Mouse (Mus musculus) urinary bladder, postnatal 4 days (tissue): ENCODE results near the gene Ust.
A peak's percentile ranks its signal among the peaks of the same experiment; 100 is the strongest.

ENCODE experiments used
- DNase-seq, 2 experiments: peaks; one replicate each; pipeline ENCODE4 v3.0.0; 2021 to 2022; ENCODE audit warnings: low spot score in 2 of 2

The Ust gene

DNA sequence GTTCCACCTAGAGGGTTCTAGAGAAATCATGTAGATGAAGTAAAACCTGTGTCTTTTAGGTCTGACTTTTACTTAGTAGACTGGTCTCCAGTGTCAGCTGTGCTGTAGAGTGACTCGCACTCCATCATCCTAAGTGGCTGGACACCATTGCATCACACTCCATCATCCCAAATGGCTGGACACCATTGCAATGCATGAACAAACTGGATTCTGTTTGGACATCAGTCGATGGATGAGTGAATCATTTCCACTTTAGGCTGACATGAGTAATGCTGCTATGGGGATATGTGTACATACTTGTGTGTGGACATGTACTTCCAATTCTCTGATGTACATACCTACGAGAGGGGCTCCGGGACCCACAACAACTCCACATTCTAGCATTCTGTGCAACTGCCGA, 187.7 kb downstream of the Ust start:
- no peak for DNase-seq

DNA sequence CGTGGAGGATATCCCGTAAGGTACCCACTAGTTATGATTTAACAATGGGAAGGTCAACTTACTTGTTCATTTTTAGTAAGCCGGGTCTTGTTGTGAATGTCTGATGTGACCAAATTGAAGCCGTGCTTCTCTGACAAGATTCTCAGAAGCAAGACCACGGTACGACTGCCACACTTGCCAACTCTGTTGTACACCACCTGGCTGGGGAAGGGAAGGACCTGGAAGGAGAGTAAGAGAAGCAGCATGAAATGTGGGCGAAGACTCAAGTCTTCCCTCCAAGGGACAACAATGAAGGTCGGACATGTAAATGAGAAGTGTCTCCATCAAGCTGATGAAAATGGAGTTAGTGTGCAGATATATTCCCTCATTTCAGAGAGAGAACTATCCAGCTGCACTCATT, 188.6 kb downstream of the Ust start:
- DNase-seq, result no peak

DNA sequence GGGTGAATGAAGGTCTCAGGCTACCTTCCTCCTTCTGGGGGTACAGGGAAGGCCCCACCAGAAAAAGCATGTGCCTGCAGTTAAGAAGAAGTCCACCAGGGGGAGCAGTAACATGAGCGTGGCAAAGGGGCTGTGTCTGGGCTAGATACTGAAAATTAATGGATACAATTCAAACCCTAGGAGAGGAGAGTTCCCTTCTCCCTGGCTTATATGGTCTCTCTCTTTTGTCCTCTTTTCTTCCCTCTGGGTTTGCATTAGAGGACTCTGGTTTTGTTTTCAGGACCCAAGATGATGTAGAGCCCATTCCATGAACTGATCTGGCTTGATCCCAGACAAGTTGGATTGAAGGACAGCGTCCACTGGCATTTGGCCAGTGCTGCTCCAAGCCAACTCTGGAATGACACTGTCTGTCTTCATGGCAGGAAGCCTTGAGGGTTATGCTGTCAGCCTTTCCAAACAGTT, 195.3 kb downstream of the Ust start:
- DNase-seq, result peak; percentile 32 to 77

DNA sequence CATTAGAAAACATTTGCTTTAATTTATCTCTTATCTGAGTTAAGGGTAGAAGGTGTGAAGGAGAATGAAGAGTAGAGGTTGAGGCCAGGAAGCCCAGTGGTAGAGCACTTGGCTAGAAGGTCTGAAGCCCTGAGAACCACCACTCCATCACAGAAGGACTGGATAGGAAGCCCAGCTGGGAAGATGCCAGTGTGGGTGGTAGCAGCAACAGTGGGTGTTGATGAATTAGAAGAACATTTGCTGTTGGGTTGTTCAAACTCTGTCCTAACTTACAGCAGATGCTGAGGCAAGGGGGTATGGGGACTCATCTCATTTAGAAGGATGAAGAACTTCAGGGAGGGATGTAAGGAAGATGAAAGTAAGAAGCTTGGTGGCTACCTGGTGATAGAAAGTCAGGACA, 197.9 kb downstream of the Ust start:
- DNase-seq, result no peak

DNA sequence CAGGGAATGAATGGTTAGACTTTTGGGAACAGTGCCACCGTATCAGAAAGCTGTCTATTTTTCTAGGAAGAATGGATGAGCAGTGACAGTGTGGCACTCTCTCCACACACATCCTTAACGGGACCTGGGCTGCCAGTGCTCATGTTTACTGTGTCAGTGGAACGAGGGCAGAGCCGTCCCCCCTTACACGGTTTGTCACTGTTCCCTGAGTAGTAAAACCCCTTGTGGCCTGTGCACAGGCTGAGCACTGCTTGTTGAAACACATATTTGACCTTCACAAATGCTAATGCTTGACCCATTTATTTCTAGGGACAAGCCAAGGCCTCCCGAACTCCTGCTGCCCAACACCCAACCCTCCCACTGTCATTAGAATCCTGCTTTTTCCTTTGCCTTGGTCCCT, 209.2 kb downstream of the Ust start:
- no peak for DNase-seq

DNA sequence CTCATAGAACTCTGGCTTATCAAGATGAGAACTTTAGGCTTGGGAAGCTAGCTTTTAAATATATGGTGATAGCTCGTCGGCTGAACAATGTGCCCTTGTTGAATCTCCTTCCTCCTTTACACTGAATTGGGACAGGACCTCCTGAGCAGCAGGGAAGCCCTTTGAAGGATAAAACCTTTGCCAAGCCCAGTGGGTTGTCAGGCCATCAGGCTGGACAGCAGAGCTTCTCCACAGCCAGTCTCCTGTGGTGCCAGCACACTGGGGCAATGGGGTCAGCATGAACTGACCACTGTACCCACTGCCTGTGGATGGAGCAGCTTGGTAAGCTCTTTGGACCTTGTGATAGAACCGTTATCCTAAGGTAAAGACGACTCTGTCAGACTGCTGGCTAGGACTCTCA, 214.4 kb downstream of the Ust start:
- DNase-seq, result no peak

DNA sequence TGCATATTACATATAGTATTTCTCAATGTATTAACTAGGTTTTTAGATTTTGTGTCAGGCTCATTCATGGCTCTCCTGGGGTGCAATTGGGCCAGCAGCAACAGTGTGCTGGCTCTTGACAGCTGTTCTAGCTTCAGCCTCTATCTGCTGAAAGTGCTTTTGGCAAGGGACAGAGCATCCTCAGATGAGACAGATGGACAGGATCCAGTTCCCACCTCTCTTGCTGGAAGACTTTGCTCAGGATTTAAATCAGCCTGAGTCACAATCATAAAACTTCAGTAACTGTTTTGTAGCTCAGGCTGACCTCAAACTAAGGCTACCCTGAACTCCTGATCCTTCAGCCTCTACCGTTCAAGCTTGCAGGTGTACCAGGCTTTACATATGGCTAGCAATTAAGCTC, 219.5 kb downstream of the Ust start:
- no peak for DNase-seq

DNA sequence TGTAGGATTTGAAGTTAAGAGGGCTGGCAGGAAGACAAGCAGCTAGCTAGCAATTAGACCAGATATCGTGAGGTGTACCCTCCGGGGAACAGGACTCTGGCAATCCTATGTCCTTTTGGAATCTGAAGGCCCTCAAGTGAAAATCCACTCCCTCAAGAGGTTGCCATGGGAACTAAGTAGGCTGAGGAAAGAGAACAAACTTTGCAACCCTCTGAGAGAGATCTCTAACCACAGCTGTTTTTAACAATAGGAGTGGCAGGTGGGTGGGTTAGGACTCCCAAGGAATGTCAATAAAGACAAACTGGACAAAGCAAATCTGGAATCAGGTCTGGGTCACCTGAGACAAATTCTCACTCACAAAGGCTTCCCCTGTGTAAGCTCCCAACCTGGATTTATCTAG, 221.4 kb downstream of the Ust start:
- peak in 1 of 2 experiments; percentile 14 for DNase-seq

DNA sequence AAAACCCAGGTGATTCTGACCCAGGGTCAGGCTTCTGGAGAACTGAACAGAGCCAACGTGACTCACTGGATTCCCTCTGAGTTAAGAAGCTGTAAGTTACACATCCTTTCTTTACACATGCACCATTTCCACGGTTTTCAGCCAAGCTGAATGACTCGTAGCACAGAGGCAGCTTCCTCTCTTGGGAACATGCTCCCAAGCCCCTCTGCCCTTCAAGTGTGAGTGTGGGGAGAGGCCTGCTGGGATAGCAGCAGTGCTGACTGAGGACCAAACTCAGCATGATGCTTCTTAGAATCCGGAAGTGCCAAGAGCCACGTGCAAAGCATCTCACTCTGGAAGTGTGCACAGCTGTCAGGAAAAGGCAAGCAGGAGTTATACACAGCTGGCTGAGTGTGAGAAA, 228.0 kb downstream of the Ust start:
- DNase-seq, result peak in 1 of 2 experiments; percentile 9

DNA sequence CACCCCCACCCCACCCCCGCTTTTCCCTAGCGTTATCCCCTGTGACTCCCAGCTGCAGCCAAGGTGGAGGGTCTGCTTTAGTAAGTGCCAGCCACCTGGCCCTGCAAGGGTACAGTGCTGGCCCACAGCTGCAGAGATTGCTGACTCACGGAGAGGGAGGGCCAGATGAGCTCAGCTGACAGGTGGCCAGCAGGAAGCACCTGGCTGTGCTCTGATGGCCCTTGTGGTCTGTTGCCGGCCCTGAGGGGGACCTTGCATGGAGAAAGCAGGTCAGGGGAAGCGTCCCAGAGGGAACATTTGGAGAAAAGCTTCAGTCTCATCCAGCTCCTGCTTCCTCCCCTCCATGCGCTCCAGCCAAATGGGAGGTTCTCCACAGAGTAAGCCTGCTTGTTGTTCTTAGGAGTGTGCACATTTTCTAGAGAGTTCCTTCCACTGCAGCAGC, 231.3 kb downstream of the Ust start:
- DNase-seq, result peak in 1 of 2 experiments; percentile 34

DNA sequence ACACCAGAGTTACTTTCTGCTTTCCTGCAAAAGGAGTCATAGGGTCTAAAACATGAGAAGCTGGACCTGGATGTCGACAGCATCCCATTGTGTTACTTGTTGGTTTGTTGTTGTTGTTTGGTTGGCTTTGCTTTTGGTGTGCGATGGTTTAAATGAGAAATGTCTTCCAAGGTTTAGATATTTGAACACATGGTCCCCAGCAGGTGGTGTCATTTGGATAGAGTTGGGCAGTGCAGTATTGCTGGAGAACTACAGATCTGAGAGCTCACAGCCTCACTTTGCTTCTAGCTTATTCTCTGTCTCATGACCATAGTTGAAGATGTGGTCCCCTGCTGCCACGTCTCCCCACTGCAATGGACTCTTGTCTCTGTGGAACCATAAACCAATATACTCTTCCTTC, 234.6 kb downstream of the Ust start:
- peak in 1 of 2 experiments; percentile 2 for DNase-seq

DNA sequence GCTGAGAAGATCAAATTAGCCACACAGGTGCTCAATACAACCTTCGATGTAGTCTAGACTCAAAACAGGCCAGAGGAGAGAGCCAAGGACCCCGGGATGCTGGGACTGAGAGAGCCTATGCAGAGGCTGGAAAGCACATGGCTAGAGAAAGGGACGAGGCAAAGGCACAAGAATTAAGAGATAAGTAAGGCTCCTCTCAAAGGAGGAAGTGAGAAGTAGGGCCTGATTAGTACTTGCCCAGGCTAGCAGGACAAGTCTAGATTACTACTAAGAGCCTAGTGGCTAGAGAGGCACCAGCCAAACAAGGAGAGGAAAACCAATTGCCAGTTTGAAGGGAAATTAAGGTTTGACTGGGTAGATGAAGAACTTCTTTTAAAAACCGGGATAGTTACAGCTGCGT, 241.5 kb downstream of the Ust start:
- no peak for DNase-seq

DNA sequence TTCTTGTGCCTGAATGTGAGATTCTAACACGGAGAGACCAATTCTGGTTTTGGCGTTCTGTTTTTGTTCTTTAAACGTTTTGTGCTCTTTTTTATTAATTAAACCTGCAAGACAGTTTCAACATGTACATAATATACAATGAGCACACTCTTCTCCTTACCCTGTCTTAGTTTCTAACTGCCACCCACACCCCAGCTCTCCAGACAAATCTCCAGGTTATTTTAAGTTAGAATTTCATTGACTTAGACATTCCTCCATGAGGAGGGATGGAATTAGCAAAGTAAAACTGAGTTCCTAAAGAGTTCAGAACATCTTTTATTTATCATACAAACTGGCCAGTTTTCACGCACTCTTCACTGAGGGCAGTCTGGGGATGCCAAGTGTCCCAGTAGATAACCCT, 248.9 kb downstream of the Ust start:
- DNase-seq, result no peak

DNA sequence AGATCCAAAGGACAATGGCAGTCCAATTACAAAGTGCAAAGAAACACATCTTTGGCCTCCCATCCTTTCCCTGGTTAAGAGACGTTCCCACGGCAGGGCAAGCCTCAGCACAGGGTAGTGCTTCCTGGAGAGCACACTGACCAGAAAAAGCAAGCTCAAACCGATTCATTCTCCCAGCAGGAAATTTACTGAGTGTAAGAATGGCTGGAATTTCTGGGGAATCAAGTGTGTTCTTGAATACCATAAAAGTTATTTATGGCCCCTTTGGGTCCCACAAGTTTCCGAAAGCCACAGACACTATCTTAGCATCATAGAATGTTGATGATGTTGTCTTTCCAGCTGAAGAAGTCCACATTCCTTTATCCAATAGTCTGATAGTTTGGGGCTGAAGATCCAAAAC, 258.9 kb downstream of the Ust start:
- peak in 1 of 2 experiments; percentile 15 for DNase-seq

DNA sequence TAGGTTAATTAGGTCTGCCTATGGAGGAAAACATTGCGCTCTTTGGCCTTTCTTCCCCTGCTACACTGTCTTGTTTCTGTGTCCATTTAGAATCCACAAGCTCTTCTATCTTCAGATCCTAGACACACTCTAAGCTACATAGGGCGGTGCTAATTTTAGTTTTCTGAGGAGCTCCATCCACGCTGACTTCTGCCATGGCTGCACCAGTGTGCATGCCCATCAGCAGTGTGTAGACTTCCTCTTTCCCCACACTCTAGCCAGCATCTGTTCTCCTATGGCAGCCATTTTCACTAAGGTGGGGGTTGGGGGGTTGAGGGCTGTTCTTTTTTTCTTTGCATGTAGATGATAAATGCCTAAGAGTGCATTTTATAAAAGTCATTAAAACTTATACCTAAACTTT, 268.6 kb downstream of the Ust start:
- no peak for DNase-seq

DNA sequence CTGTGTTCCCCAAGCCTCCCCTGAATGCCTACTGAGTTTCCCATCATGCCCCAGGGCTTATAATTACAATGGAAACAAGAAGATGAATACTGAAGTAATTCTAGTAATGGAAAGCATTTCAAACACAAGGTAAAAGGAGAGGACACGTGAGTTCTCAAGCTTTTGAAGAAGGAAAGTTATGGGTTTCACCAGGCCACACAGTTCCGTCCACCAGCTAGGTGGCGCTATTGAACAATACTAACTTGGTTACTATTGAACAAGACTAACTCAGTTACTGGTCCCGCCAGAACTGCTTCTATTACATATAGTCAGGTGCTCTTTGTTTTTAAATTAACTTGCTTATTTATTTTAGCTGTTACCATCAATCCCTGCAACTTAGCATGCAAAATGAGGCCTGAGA, 276.3 kb downstream of the Ust start:
- peak in 1 of 2 experiments; percentile 75 for DNase-seq

DNA sequence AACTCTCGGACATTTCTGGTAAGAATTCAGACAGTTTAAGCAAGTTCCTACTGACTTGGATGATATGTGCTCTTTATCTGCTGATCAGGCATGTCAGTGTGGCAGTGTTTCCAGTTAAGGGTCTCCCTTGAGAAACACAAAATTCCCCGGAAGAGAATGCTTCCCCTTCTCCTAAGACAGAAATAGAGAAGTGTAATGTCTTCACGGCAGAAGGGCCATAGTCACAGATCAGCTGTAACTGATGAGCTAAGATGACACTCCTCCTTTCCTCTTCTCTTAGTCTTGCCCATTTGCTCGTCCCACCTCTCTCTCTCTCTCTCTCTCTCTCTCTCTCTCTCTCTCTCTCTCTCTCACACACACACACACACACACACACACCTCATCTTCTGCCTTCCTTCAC, 277.9 kb downstream of the Ust start:
- no peak for DNase-seq

DNA sequence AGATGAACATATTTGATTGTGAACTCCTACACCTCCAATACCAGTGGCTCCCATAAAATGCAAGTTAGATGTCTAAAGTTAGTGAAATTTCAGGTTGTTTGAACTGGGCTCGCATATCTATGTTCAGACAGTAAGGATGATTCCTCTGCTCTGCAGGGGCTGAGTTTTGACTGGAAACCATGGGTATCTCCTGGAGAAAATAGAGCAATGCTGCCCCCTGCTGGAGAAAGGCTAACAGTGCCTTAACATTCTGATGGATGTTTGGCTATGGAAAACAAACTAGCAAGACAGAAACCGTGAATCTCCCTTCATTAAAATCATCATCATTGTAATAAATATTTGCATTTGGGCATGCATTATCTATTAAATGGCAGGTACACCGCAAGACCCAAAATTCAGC, 278.4 kb downstream of the Ust start:
- DNase-seq, result peak; percentile 36 to 81

DNA sequence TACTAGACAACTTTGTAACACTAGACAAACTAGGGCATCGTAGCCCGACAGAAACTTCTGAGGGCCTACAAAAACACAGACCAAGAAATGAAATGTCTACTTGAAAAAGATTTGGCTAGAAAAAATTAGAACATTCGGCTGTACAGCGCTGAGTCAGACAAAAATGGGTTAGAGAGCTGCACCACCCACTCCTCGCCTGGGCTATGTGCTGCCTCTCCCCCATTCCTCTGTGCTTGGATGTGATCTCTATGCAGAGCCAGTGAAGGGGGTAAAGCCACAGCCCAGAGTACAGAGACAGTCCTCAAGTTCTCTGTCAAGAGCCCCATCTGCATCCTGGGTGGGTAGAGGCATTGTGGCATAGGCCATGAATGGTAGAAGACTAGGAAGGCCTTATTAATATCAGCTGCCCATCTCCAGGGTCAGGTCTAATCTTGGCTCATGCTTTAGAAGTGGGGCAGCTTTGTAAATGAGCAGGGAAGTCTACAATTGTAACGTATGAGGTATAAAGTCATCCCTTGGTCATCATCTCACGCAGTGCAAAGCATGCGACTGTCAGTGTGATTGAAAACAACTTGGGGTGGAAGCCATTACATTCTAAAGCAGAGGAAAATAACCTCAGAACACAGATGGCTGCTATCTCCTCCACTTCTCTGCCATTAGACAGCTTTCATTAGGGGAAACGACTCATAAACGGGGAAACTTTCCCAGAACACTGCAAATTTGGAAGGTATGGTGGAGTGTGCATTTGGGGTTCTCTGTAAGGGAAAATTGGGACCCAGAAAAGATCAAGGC, 281.6 kb downstream of the Ust start:
- no peak for DNase-seq

DNA sequence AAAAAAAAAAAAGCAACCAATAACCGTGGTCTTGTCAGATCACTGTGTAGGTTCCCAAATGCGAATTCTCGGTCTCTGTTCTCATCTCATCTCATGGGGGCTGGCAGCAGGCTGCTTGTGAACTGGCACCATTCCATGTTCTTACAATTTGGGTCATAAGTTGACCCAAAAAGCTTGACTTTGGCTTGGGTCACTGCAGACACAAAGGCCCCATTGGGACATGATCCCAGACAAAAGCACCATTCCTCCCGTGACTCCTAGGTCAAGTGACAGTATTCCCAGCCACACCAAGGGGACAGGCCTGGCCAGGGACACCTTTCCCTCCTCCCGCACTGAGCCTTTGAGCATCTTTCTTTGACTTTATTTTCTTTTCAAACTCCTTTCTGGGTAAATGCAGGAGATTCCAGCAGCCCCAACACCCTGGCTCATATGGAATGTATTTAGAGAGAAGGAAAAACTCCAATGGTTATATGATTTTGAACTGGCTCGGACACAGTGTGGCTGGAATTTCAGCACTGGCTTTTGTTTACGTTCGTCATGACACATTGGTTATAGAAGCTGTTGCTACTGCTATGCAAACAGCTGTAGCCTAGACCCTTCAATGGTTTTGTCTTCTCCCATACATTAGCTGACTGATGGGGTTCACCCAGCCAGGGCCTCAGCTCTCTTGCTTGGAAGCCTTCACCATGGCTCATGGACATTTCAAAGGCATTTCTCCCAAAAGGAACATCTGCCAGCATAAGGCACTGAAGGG, 285.3 kb downstream of the Ust start:
- no peak for DNase-seq

DNA sequence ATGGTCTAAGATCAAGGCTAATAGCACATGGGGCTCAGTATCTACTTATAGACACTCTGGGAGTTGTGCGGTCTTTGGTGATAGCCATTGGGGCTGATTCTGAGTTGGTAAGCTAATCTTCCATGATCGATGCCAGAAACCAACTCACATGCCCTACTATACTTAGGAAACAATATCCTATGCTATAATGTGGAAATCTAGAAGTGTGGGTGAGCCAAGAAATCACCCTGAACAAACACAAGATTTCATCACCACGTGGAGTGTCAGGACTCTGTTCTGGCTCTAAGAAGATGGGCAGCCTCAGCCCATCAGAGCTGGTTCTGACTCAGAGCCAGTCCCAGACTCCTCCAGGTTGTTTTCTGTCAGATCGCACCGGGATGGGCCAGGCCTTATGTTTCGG, 286.1 kb downstream of the Ust start:
- no peak for DNase-seq

DNA sequence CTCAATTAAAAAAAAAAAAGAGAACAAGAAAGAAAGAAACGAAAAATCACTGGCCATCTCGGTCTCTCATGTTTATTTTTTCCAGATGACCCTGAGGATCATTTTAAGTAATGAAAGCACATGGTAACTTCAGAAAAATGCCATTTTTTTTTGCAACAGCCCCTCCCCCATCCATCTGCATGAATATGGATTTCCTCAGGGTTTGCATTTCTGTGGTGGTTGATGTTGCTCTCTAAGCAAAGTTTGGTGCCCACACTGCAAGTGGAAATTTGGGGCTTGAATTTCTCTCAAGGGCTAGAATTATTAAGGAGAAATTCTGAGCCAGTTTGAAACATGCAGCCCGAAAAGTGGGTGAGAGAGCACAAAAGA, 290.3 kb downstream of the Ust start:
- DNase-seq, result no peak

DNA sequence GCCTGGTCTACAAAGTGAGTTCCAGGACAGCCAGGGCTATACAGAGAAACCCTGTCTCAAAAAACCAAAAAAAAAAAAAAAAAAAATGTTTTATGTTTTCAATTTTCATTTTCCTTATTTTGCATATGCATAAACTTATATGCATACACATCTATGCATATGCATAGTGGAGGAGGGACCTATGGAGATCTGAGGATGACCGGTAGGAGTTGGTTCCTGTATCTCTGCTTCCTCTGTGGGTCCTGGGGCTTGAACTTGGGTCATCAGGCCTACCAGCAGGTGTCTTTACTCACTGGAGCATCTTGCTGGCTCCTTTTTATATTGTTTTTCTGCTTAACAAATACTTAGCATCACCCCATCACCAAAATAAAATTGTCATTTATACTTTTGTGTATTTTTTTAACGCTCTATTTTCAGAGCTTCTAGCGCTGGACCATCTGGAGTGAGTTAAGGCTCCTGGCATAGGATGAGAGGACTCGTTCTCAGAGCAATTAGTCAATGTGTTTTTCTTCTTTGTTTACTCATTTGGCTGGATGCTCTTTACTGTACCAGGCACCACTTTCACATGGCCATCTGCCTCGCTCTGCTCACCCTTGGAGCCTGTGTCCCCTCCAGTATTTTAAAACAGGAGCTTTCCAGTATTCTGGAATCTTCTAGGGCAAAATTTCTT, 290.8 kb downstream of the Ust start:
- DNase-seq, result no peak
